Mouse (Mus musculus) kidney, embryonic 15.5 days (tissue): ENCODE measurements at regions not wholly inside any gene's neighbourhood (a gene's known extent, or its start where the extent isn't known, plus 50 kb on each side); places are given as distances from the start of the nearest gene placed in this dataset.
"Not testable (repeated sequence)": the region's sequence is repeated elsewhere in the genome, so short reads cannot be mapped to it uniquely, and the experiment has no call there.

Experiments used
- ATAC-seq: fragments of 200-750 bp; cut with Nextera tagmentation; replicated peaks from 2 replicates; pipeline ENCODE4 v1.8.0; 2017; ENCODE audit warnings: moderate TSS enrichment; ENCODE audit not compliant: low FRiP score
- H3K27ac ChIP-seq: fragments of 300-500 bp; sonication (generic); 2 replicates; pipeline ENCODE4 v1.5.1; 2015; ENCODE audit warnings: mild to moderate bottlenecking, inconsistent platforms
- H3K27me3 ChIP-seq: fragments of 300-500 bp; sonication (generic); 2 replicates; pipeline ENCODE4 v1.6.1; 2015; ENCODE audit warnings: inconsistent platforms
- H3K36me3 ChIP-seq: fragments of 300-500 bp; sonication (generic); 2 replicates; pipeline ENCODE4 v1.6.1; 2015; ENCODE audit warnings: inconsistent platforms
- H3K4me1 ChIP-seq: fragments of 300-500 bp; sonication (generic); 2 replicates; pipeline ENCODE4 v1.6.1; 2015; ENCODE audit warnings: inconsistent platforms
- H3K4me2 ChIP-seq: fragments of 300-500 bp; sonication (generic); 2 replicates; pipeline ENCODE4 v1.6.1; 2015; ENCODE audit warnings: moderate library complexity, mild to moderate bottlenecking, inconsistent platforms
- H3K4me3 ChIP-seq: fragments of 300-500 bp; sonication (generic); replicated peaks from 2 replicates; pipeline ENCODE4 v1.5.1; 2015; ENCODE audit warnings: mild to moderate bottlenecking, inconsistent platforms
- H3K9ac ChIP-seq: fragments of 300-500 bp; sonication (generic); 2 replicates; pipeline ENCODE4 v1.6.1; 2015; ENCODE audit warnings: mild to moderate bottlenecking, inconsistent platforms
- H3K9me3 ChIP-seq: fragments of 300-500 bp; sonication (generic); replicated peaks from 2 replicates; pipeline ENCODE4 v1.6.1; 2016; ENCODE audit warnings: inconsistent platforms
- WGBS: fragments of 180-500 bp; shearing (Covaris S2); methylation state at CpG from one replicate; pipeline ENCODE4 v1.1.7; 2015; ENCODE audit warnings: mixed read lengths; 5-methylcytosine and 5-hydroxymethylcytosine counted together

GRCm38 (mm10) chr13:11030874-11031273, 670.2 kb upstream of the Chrm3 start:
- not testable (repeated sequence) for H3K4me1 ChIP-seq, H3K4me2 ChIP-seq, H3K9ac ChIP-seq, H3K36me3 ChIP-seq, H3K27ac ChIP-seq, H3K27me3 ChIP-seq, H3K4me3 ChIP-seq, H3K9me3 ChIP-seq, ATAC-seq

- no peaks in the 10 kb centered on the region for H3K36me3 ChIP-seq
- no peak overlapping the region for H3K27ac ChIP-seq
- no peaks in the 10 kb centered on the region for H3K9me3 ChIP-seq
- no peak overlapping the region for H3K9ac ChIP-seq
- H3K4me3 ChIP-seq, result no peak overlapping the region
- H3K4me2 ChIP-seq, result no peak overlapping the region
- no peaks in the 10 kb centered on the region for H3K4me1 ChIP-seq
- no peak for ATAC-seq
- no peaks in the 10 kb centered on the region for H3K27me3 ChIP-seq
- 80% methylated on average over 4 of the region's 4 CpGs for WGBS
Measured at GRCm38 (mm10) chr13:11030381-11030780, 669.7 kb upstream of the Chrm3 start.

GRCm38 (mm10) chr13:11025918-11026317, 665.3 kb upstream of the Chrm3 start:
- Histone ChIP-seq H3K4me3 (no peak overlapping the region), H3K4me2 (no peak overlapping the region), H3K27me3 (no peaks in the 10 kb centered on the region), H3K4me1 (no peaks in the 10 kb centered on the region), H3K36me3 (no peaks in the 10 kb centered on the region), H3K27ac (no peak overlapping the region), H3K9ac (no peak overlapping the region), H3K9me3 (no peaks in the 10 kb centered on the region)
- ATAC-seq, result no peak
- WGBS, result 70% methylated on average over 3 of the region's 3 CpGs

- WGBS, result 87% methylated on average over 2 of the region's 2 CpGs
- no peak for ATAC-seq
- Histone ChIP-seq H3K4me1 (no peaks in the 10 kb centered on the region), H3K27me3 (no peaks in the 10 kb centered on the region), H3K4me2 (no peak overlapping the region), H3K4me3 (no peak overlapping the region), H3K9ac (no peak overlapping the region), H3K9me3 (no peaks in the 10 kb centered on the region), H3K27ac (no peak overlapping the region), H3K36me3 (no peaks in the 10 kb centered on the region)
Measured at GRCm38 (mm10) chr13:11024441-11024840, 663.8 kb upstream of the Chrm3 start.

GRCm38 (mm10) chr13:11017584-11017983, 656.9 kb upstream of the Chrm3 start:
- H3K4me2 ChIP-seq, result no peak overlapping the region
- no peaks in the 10 kb centered on the region for H3K27me3 ChIP-seq
- WGBS, result 85% methylated on average over 7 of the region's 7 CpGs
- H3K27ac ChIP-seq, result no peak overlapping the region
- no peaks in the 10 kb centered on the region for H3K9me3 ChIP-seq
- H3K4me3 ChIP-seq, result no peak overlapping the region
- H3K36me3 ChIP-seq, result no peaks in the 10 kb centered on the region
- H3K9ac ChIP-seq, result no peak overlapping the region
- H3K4me1 ChIP-seq, result no peaks in the 10 kb centered on the region
- ATAC-seq, result no peak

GRCm38 (mm10) chr13:11005374-11005773, 644.7 kb upstream of the Chrm3 start:
- H3K9me3 ChIP-seq, result no peaks in the 10 kb centered on the region
- no peak overlapping the region for H3K4me2 ChIP-seq
- no peak overlapping the region for H3K4me3 ChIP-seq
- H3K36me3 ChIP-seq, result no peaks in the 10 kb centered on the region
- 61% methylated on average over 4 of the region's 4 CpGs for WGBS
- no peak overlapping the region for H3K9ac ChIP-seq
- ATAC-seq, result no peak
- H3K27ac ChIP-seq, result no peak overlapping the region
- no peaks in the 10 kb centered on the region for H3K27me3 ChIP-seq
- no peaks in the 10 kb centered on the region for H3K4me1 ChIP-seq

GRCm38 (mm10) chr13:10991151-10991550, 630.5 kb upstream of the Chrm3 start:
- H3K4me3 ChIP-seq, result no peak overlapping the region
- H3K27me3 ChIP-seq, result no peaks in the 10 kb centered on the region
- no peak for ATAC-seq
- WGBS, result 91% methylated on average over 3 of the region's 3 CpGs
- H3K4me1 ChIP-seq, result no peaks in the 10 kb centered on the region
- H3K4me2 ChIP-seq, result no peak overlapping the region
- H3K9me3 ChIP-seq, result no peaks in the 10 kb centered on the region
- no peaks in the 10 kb centered on the region for H3K36me3 ChIP-seq
- no peak overlapping the region for H3K27ac ChIP-seq
- H3K9ac ChIP-seq, result no peak overlapping the region

- Histone ChIP-seq H3K36me3 (no peaks in the 10 kb centered on the region), H3K4me1 (no peaks in the 10 kb centered on the region), H3K4me2 (no peak overlapping the region), H3K27ac (no peak overlapping the region), H3K27me3 (no peaks in the 10 kb centered on the region), H3K9me3 (no peaks in the 10 kb centered on the region), H3K9ac (no peak overlapping the region), H3K4me3 (no peak overlapping the region)
- WGBS, result 85% methylated on average over 4 of the region's 4 CpGs
- no peak for ATAC-seq
Measured at GRCm38 (mm10) chr13:10990503-10991025, 629.9 kb upstream of the Chrm3 start.

- H3K4me2 ChIP-seq, result no peak overlapping the region
- H3K27ac ChIP-seq, result no peak overlapping the region
- WGBS, result 87% methylated on average over 6 of the region's 6 CpGs
- ATAC-seq, result no peak
- H3K9ac ChIP-seq, result no peak overlapping the region
- no peaks in the 10 kb centered on the region for H3K4me1 ChIP-seq
- H3K27me3 ChIP-seq, result no peaks in the 10 kb centered on the region
- H3K4me3 ChIP-seq, result no peak overlapping the region
- H3K36me3 ChIP-seq, result no peaks in the 10 kb centered on the region
- H3K9me3 ChIP-seq, result no peaks in the 10 kb centered on the region
Measured at GRCm38 (mm10) chr13:10989095-10989814, 628.6 kb upstream of the Chrm3 start.

- no peaks in the 10 kb centered on the region for H3K4me1 ChIP-seq
- no peak overlapping the region for H3K4me3 ChIP-seq
- H3K36me3 ChIP-seq, result no peaks in the 10 kb centered on the region
- H3K9ac ChIP-seq, result no peak overlapping the region
- ATAC-seq, result no peak
- no peak overlapping the region for H3K4me2 ChIP-seq
- H3K27ac ChIP-seq, result no peak overlapping the region
- H3K27me3 ChIP-seq, result no peaks in the 10 kb centered on the region
- H3K9me3 ChIP-seq, result no peaks in the 10 kb centered on the region
Measured at GRCm38 (mm10) chr13:10983736-10984135, 623.1 kb upstream of the Chrm3 start.

GRCm38 (mm10) chr13:10982543-10982942, 621.9 kb upstream of the Chrm3 start:
- ATAC-seq, result no peak
- 74% methylated on average over 4 of the region's 4 CpGs for WGBS
- H3K36me3 ChIP-seq, result no peaks in the 10 kb centered on the region

GRCm38 (mm10) chr13:10971932-10972331, 611.3 kb upstream of the Chrm3 start:
- Histone ChIP-seq H3K9me3 (no peaks in the 10 kb centered on the region), H3K4me1 (no peaks in the 10 kb centered on the region), H3K4me2 (no peak overlapping the region), H3K27me3 (no peaks in the 10 kb centered on the region), H3K4me3 (no peak overlapping the region), H3K9ac (no peak overlapping the region), H3K36me3 (no peaks in the 10 kb centered on the region), H3K27ac (no peak overlapping the region)
- WGBS, result 62% methylated on average over 3 of the region's 3 CpGs
- ATAC-seq, result peak; percentile 52; the same call in 1 of the 2 replicates

More at GRCm38 (mm10) chr13:10982543-10982942, 621.9 kb upstream of the Chrm3 start:
- H3K4me1 ChIP-seq, result no peaks in the 10 kb centered on the region
- H3K9ac ChIP-seq, result no peak overlapping the region
- H3K4me2 ChIP-seq, result no peak overlapping the region
- no peaks in the 10 kb centered on the region for H3K27me3 ChIP-seq
- H3K4me3 ChIP-seq, result no peak overlapping the region
- no peak overlapping the region for H3K27ac ChIP-seq
- H3K9me3 ChIP-seq, result no peaks in the 10 kb centered on the region

GRCm38 (mm10) chr13:10970721-10971120, 610.1 kb upstream of the Chrm3 start:
- 67% methylated on average over 3 of the region's 3 CpGs for WGBS
- no peaks in the 10 kb centered on the region for H3K9me3 ChIP-seq
- H3K27ac ChIP-seq, result no peak overlapping the region
- no peaks in the 10 kb centered on the region for H3K4me1 ChIP-seq
- no peak overlapping the region for H3K4me2 ChIP-seq
- H3K27me3 ChIP-seq, result no peaks in the 10 kb centered on the region
- H3K36me3 ChIP-seq, result no peaks in the 10 kb centered on the region
- no peak overlapping the region for H3K9ac ChIP-seq
- H3K4me3 ChIP-seq, result no peak overlapping the region
- no peak for ATAC-seq
